Mouse (Mus musculus) adrenal gland, postnatal 10 days (tissue): Measurements from ENCODE around the gene Mitf. TPM values are rescaled to one million over a fixed set of nuclear protein-coding genes. Genes with fewer than 3 reads are reported as not detected.
A peak's percentile ranks its signal among the peaks of the same experiment; 100 is the strongest.

Experiments used
- DNase-seq: peaks from one replicate; pipeline ENCODE4 v3.0.0; 2021; ENCODE audit warnings: mixed read lengths
- long read RNA-seq, 2 experiments: library from polyadenylated mRNA; stranded (forward); transcript quantifications; one replicate each; pipeline ENCODE4 v2.0.0; 2021
- total RNA-seq, 2 experiments: library from RNA; stranded (reverse); gene quantifications; 2 replicates each; pipeline ENCODE4 v1.2.3; 2021

Gene Mitf
- 1 to 10 TPM; 5.3 to 6.9 TPM for total RNA-seq
- long read RNA-seq, experiment 1, partial matches to known transcripts = 0 of 1 reads
- long read RNA-seq, experiment 1, other reads (novel, unspliced or antisense) = 1 of 1 reads
- long read RNA-seq, experiment 2 = 0 reads

DNA sequence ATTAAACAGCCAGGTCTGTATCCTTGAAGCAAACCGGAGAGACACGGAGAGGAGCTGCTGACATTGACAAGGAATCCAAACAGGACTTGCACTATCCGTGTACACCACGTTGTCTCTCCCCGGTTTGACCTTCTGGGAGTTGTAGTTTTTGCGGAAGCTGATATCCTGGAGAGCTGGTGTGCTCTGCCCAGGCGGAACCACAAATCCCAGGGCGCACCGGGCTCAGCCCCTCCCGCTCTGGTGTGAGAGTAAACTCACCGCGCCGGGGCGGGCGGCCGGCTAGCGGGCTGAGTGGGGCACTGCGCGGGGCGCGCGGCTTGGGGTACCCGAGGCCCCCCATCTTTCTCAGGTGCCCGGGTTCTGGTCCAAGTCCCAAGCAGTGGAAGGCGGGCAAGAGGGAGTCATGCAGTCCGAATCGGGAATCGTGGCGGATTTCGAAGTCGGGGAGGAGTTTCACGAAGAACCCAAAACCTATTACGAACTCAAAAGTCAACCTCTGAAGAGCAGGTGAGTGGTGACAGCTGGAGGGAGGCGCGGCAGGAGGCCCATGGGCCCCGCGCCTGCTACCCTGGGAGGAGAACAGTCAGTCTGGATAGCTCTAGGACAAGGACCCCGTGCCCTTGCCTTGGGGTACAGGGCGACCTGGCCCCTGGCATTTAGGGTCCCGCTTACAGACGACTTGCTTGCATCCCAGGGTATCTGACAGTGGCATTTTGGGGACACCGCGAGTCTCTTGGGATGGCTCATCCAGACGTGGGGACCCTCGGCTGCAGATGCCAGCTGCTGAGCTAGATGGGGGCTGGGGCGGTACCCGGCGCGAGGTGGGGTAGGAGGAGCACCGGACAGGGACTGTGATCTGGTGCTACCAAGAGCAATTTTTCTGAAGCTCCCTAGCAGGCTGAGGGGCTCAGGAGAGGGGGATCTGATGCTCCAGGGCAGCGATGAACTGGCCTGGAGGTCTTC is at the start of gene Mitf:
TSS of gene Mitf (plus strand) at position 272 of the 963 bp plus-strand sequence.
- DNase-seq = peak; percentile 93

DNA sequence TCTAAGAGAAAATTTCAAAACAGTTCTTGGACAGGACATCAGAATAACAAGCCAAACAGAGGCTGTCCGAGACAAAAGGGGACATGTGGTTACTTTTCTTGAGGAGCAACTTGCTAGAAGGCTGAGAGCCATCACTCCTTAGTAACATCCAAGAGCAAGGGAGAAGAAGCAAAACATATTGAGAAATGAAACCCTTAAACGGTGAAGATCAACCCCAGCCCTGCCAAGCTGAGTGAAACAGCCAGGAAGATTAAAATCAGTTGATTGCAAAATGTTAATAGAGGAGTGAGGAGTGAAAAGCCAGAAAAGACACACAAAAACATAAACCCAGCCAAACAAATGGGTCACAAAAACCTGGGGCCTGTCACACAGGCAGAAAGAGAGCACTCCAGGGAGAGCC is 49.5 kb upstream of the Mitf start:
- no peak for DNase-seq

DNA sequence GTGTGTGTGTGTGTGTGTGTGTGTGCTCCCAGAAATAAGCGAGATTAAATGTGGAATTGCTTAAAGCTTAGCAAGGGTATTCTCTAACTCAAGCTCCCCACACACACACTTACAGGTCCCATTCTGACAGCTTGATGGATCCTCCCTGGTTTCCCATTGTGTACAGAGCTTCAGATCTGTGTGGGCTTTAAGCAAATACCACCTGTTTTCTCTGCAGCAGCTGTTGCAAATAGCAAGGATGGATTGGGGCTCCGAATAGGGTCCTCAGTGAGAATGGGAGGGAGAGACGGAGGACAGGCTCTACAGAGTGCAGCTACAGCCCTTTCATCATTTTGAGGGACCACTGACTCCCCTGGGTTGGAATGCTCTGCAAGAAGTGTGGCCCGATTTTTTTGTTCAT is 48.0 kb upstream of the Mitf start:
- no peak for DNase-seq

GRCm38 (mm10) chr6:97759301-97759700 is 47.6 kb upstream of the Mitf start:
- DNase-seq = peak; percentile 80

DNA sequence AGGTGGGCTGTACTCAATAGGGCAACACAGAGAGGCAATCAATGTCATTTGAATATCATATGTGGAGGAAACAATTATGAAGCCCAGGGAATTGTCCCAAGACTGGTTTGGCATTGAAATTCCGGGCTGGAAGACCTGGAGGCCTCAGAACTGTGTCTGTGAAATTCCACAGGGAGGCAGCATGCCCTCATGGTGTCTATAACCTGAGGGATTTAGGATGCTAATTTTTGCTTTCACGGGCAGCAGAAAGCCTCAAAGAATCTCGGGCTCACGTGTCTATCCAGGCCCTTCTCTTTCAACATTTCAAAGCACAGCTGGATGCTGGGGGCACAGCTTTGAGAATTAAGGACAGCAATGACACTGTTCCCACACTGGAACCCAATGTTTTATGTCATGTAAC is 45.5 kb upstream of the Mitf start:
- DNase-seq = peak; percentile 47

DNA sequence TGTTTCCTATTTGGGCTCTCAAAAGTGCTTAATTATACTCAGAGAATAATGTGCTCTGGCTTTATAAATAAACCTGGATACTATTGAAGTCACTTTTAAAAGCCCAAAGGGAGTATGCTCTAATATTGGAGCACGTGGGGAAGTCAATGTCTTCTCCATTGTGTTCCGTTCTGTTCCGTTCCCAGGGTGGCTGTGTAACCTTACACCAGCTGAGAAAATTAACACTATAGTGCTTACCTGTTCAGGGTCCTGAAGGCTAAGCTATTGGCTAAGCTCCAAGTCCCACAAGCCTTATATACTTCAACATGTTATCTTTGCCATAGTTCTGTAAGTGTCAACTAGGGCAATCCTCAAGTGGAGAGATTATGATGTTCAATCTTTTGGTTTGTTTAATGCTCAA is 42.9 kb upstream of the Mitf start:
- DNase-seq = no peak

DNA sequence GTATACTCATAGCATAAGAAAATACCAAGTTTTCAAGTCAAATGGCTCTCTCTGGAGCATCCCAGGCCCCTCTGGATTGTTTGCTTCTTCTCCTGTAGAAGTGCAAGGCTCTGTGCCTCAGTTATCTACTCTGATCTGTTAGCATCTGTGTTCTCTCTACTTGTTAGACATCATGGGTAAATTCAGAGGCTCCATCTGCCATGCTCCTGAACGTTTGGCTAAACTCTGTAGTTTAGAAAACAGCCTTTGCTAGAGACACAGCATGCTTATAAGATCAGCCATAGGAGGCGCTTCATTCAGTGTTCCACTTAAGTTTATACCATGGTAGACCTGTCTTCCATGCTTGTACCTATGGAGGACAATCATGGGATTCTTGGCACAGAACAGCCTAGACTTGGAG is 39.0 kb upstream of the Mitf start:
- DNase-seq = no peak

DNA sequence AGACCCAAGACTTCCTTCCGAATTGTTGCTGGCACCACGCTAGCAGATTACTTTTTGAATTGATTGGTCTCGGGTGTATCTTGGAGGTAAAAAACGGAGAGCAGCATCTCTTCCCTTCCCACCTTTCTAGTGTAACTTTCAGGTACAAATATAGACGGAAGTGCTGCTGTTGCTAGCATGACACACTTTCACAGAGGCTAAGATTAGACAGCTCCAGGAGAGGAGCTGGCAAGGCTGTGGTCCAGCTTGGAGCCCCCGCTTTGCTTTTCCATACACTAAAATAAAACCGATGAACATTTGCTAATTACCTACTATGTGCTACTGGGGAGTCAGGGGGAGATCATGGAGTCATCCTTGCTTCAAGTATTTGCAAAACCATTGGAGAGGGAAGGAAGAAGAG is 37.3 kb upstream of the Mitf start:
- no peak for DNase-seq

- DNase-seq = no peak
Observed at GRCm38 (mm10) chr6:97781316-97781715, 25.5 kb upstream of the Mitf start.

DNA sequence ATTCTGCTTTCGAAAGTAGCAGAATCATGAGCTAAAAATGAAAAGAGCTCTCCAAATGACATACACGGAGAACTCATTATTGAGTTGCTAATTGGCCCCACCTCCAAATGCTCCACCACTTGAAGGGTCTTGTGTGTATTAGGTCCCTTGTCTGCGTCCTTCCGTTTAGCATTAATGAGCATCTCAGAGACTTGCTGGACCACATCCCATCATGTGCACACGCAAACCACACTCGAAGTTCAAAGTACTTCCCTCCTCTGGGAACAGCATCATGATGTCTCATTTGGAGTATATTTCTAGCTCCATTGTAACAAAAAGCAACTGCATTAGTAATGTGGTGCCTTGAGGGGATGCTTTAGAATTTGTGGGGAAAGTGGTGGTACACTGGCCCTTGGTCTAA is 24.6 kb upstream of the Mitf start:
- DNase-seq = no peak

DNA sequence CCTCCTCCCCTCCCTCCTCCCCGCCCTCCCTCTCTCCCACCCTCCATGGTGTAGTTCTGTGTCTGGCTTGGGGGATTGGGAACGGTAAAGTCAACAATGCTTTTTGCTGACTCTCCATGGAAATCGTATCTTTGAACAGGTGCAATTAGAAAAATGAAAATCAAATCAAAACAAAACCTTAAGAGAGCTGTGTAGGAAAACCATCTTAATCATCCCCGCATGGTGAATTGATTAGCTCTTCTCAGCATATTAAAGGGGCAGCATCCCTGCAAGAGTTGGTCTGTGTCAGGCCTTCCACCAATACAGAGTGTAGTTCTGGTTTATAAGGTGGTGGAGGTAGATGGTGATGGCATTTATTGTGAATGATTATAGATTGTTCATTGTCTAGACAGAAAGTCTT is 20.0 kb upstream of the Mitf start:
- no peak for DNase-seq

DNA sequence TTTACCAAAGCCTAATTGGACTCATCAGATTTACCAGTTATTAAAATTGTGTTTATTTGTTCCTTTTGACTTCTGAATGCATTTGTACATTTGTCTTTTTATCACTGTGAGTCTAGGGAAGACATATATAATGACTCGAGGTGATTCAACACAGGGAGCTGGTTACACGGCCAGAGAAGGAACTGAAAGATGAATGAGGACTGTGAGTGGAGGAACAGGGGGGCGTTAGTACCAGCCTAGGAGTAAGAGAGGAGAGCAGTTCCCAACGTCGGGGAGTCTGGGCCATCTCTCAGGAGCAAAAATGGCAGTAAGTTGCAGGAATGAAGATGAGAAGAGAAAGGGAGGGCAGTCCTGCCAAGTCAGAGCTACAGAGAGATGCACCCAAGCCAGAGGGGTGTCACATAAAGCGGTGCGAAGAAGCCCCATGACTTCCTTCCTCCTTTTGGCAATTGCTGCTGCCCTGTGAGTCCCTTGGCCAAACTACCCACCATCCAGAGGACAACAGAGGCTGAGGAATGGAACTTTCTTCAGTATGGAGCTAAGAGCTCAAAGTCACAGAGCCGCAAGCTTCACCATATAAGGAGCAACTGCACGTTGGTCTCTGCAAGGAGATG is 18.4 kb upstream of the Mitf start:
- DNase-seq = no peak

- DNase-seq = no peak
Observed at GRCm38 (mm10) chr6:97789700-97790099, 17.2 kb upstream of the Mitf start.

DNA sequence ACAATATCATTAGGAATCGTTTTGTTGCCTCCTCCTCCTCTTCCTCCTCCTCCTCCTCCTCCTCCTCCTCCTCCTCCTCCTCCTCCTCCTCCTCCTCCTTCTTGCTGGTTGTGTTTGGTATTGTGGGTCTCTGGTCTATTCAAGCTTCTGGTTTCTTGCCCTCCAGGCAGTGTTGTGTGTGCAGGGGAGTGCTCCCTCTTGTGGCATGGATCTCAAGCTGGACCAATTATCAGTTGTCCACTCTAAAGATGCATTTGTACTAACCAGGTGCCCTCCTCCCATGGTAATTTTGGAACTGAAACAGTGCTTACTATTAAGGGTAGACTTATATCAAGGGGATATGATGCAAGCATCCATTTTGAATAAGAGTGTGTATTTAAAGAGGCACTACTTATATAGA is 14.7 kb upstream of the Mitf start:
- peak; percentile 17 for DNase-seq

DNA sequence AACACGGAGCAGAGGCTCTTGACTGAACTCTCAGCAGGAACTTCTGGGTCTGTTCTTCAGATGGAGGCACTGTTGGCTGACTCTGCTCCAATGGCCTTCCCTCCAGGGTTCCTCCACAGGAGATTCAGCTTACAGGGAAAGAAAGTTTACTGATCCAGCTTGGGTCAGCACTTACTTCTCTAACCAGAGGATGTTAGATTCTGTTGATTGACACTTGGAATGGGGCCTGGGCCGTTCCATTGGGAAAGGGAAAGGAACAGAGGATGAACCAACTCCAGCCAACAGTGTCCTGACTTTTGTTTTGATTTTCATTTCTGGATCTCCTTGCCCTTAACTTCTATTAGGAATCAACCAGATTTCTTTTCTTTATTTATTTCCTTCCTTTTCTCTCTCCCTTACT is 11.7 kb upstream of the Mitf start:
- no peak for DNase-seq

DNA sequence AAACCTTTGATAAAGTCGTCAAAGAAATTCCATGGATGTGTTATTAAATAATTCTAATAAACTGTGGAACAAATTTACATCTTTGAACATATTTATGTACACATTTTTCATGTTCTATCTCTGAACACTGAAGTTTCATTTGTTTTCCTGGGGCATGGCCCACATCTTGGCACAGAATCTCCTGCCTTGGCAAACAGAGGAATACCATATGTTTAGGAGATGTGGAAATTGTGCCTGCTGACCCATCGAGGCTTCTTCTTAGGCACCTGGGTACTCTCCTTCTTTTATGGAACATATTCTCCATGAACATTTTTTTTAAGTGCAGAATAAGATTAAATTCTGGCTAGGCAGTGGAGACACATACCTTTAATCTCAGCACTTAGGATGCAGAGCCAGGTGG is 6.2 kb upstream of the Mitf start:
- no peak for DNase-seq

DNA sequence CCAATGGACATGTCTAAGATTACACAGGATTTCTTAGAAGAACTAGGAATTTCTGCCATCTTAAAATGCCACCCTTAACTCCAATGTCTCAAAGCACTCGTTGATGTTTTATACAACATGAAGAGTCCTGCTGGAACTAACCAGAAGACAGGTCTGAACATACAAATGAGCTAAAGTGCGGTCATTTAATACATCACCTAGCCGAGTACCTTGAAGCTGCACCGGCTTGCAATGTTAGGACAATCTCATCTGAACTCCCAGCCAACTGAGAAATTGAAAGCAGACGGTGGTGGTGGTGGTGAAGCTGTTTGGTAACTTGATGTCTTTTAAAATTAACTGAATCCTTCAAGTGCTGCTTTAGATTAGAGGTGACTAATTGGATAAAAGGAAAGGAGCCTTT is 801 bp upstream of the Mitf start:
- DNase-seq = no peak

GRCm38 (mm10) chr6:97814191-97814590 is 7.3 kb downstream of the Mitf start:
- DNase-seq = no peak

DNA sequence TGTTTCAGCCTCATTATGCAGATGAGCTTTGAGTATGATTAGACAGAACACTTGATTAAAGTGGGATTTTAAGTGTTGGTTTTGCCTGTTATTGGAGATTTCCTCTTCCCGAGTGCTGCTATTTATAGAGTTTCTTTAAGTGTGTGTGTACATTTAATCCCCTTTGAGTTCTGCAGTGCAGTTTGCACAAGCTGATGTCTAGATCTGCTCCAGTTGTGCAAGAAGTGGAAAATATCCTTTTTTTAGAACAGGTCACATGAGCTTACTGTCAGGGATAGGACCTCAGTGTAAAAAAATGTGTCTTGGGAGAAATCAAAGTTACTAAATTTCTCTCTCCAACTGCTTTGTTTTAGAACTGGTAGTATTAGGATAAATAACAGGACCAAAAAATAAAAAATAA is 8.9 kb downstream of the Mitf start:
- DNase-seq = no peak

GRCm38 (mm10) chr6:97816806-97817205 is 10.0 kb downstream of the Mitf start:
- DNase-seq = no peak

DNA sequence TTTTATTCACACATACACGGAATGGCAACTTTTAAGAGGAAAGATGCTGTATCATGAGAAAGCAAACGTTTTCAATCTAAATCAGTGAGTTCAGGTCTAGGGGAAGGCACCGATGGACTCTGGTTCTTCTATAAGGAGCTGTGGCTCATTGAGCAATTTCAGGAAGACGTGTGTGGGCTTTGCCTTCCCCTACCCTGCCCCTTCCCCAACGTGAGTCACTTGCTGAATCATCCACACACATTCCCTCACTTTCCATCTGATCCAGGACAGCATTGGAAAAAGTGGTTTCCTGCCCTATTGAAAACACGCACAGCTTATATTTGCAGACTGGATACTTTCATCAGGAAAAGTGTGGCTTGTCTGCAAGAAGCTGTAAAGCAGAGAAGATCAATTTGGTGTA is 11.3 kb downstream of the Mitf start:
- no peak for DNase-seq

DNA sequence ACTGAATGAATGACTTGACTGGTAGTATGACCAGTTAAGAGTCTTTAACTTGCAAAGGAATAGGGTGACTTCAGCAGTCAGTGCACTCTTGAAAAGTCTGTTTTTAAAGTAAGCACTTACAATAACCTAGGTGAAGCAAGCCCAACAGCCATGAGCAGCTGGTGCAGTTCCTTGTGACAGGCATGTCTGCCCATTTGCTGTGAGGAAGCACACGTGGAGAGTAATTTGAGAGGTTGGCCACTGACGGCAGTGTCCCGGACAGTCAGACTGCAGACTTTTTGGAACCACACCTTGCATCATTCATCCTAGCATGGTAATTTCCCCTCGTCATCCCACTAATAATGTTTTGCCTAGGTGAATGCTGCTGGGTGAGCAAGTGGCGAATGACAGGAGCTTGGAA is 12.1 kb downstream of the Mitf start:
- DNase-seq = no peak

- no peak for DNase-seq
Observed at GRCm38 (mm10) chr6:97820505-97820904, 13.7 kb downstream of the Mitf start.

DNA sequence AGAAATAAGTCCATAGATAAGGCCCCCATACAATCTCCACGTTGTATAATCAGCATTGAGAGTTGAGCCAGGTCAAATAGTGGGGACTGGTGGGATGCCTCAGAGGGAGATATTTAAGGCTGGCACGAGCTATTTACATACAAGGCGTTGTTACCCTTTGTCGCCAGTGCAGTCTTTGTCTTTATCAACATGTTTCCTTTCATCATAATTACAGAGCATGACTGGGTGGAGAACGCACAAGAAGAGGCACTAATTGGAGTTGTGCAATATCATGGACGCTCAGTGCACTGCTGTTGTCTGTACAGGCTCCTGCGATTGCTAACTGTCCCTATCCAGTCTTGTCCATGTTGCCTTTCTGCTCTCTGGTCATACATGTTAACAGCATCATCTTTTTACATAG is 15.0 kb downstream of the Mitf start:
- DNase-seq = no peak
